Mouse (Mus musculus) retina, embryonic 14.5 days (tissue): ENCODE data around the gene Nipal1.

Experiments used
- DNase-seq: peaks from one replicate; pipeline ENCODE4 v3.0.0-alpha.2; 2015; ENCODE audit warnings: low spot score

Nipal1 gene

DNA sequence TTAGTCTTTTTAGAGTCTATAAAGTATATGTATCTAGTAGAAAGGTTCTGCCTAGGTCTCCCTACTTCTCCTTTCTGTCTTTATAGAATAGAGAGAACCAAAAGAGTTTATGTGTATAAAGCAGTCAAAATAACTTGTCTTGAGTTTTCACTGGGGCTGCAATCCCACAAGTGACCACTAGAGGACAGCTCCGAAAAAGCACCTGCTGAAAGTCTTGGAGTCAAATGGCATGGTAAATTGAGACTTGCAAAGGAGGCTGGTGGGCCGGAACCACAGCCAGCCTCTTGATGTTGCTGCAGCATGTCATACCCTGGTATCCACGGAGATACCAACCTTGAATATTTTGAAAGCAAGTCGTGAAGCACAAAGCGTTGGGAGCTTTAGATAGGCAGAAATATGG lies 17.7 kb downstream of the Nipal1 start:
- peak; percentile 68 for DNase-seq

DNA sequence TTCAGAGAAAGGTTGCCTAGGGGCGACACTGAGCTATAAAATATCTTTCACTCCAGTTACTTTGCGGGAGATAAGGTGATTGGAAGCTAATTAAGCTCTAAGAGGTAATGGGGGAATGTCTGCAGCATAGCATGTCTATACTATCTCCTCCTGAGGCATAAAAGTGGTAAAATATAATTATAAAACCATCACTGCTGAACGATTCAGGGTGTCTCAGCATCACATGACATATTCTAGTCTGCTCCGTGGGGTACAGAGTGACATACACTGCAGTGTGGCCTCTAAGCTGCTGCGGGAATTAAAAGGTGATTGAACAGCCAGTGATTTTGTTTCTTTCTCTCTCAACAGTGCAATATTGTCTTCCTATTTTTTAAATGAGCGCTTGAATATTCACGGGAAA lies 18.8 kb downstream of the Nipal1 start:
- DNase-seq, result no peak

DNA sequence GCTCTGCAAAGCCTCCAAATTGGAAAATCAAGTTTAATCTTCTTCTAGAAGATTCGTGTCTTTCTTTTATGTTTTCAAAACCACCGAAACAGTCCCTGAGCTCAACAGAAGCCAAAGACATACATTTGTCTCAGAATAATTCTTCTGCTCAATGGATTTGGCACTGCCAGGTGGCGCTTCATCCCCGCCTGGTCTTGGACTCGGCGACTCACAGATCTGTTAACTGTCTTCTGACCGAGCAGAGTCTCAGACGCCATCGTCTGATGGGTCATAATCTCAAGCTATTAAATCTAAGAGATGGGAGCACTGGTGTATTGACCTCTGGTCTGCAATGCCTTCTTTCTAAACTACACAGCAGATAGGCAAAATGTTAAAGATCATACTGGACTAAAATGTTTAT lies 20.8 kb downstream of the Nipal1 start:
- DNase-seq, result no peak

DNA sequence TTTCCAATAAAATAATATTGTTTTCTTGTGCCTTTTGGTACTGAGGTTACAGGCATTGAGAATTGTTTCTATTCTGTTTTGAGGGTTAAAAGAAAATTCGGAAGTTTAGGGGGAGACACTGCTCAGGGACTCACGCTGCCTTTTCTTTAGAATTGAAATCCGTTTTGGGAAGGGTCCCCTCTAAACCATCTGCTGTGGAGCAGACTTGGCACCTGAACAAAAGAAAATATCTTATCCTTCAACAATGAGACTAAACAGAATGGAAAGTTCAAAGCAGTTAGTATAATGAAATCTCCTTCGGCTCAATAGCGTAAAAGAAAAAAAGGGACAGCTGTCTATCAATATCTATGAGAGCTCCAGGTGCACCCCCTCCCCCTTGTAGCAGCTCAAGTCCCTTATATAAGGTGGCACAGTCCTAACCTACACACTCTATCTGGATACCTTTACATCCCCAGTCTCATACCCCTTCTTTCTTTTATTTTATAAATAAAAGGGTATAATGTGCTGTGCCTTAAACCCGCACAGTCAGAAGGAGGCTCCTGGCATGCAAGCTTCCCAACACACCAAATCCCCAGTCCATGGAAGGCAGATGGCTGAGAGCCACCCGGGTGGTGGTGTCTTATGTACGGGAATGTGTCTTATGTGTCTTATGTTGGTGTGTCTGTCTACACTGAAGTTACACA lies 23.6 kb downstream of the Nipal1 start:
- no peak for DNase-seq

DNA sequence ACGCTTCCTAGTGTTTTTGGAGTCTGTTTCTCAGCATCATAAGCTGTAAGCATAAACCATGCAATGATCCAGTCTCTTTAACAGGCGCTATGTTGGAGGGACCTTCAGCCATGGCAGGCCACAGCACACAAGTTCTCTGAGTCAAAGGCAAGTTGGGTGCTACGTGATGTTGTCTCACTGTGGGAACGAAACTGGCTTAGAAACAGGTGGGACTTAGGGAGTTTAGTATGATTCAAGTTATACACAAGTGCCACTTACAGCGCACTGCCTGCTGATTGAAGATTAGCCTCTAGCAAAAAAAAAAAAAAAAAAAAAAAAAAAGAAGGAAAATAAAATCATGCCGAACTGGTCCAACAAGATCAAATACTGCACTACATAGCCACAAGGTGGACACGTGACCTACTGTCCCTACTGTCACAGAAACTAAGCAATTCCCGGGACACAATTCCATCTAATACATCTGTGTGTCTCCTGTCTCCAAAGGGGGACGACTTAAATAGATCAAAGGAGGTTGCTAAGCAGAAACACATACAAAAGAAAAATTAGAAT lies 27.5 kb downstream of the Nipal1 start:
- DNase-seq, result no peak

DNA sequence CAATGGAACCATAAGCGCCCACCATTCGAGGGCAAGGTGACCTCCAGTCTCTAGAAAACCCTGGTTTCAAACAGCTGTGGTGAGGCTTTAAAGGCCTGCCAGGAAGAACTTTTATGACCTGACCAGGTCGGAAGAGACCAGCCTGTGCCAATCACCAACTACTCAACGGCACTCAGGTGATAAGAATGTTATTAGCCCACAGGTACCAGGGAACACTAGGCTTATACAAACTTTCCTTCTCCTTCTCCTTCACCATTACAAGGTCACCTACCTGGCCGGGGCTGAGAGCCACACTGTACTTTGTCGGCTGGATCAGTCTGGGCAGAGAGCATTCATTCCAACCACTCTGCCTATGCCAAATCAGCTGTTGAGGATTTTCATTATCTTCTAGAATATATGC lies 33.9 kb downstream of the Nipal1 start:
- no peak for DNase-seq

DNA sequence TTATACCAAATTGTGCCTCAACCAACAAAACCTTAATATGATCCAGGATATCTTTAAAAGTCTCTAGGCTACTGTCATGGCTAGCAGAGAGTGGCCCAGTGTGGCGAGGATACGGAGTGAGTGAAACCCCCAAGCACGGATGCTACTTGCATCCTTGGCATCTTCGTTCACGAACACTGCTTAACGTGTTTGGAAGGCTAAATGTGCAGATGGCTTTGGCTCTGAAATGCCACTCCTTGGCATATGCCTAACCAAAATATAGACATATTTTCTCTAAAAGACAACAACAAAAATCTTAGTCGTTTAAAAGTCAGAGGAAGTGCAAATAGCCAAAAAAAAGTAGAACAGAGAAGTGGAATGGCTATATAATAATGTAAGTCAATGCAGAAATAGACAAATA lies 42.0 kb downstream of the Nipal1 start:
- no peak for DNase-seq

DNA sequence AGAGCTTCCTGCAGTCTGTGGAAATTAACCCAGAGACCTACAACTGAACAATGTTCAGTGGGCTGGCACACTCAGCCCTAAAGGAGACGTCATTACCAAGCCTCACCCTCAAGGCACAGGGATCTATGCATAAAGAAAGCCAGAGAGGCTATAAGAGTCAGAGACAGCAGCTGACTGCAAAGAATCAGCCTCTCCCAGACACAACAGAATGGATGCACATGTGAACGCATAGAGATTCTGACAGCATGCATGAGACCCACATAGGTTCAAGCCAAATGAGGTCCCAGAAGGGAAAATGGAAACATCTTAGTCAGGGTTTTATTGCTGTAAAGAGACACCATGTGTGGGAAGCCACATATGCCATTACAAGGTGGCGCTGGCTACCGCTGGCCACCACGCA lies 42.9 kb downstream of the Nipal1 start:
- DNase-seq, result no peak

DNA sequence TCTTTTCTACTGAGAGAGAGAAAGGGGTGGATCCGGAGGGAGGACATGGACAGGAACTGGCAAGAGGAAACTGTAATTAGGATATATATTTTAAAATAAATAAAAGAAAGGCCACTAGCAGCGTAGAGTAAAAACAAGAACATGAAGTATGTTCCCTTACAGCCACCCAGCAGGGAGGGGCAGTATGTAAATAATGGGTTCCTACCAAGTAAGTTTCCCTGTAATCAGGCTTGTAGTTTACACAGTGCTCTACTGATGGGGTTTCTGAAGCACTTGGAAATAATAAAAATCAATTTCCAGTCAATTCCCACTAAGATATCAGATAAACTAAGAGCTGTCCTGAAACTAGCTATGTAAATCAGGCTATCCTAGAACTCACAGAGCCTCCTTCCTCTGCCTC lies 47.1 kb downstream of the Nipal1 start:
- DNase-seq, result no peak

DNA sequence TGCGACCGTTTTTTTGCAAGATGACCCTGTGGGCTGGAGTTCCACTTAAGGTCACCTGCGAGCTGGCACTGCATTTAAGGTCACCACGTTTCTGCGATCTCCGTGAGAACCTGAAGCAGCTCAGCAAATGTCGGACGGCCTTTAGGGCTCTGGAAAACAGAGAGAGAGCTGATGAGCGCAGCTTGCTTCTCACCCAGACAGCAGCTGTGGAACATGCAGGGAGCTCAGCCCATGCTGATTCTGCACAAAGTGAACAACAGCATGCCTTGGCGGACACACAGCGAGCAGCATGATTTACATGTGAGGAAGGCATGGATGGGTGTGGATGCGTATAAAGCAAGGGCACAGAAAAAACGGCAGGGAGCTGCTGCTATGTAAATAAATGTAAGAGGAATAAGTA lies 48.9 kb downstream of the Nipal1 start:
- DNase-seq, result no peak

DNA sequence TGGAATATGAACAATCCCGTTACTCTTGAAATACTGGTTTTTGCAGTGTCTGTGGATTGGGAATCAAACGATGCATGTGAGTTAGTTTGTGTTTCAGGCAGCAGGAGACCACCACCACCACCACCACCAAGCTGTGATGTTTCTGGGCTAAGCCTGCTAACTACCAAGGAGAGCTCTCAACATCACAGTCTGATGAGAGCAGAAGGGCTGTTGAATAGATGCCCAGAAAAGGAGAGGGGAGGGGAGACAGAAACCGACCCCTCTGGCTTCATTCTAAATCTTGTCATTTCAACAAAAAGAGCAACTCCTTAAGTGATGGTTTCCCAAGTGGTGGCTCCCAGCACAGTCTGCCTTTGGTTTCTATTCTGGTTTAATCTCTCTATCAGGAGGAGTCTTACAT lies 50.7 kb downstream of the Nipal1 start:
- DNase-seq, result no peak

DNA sequence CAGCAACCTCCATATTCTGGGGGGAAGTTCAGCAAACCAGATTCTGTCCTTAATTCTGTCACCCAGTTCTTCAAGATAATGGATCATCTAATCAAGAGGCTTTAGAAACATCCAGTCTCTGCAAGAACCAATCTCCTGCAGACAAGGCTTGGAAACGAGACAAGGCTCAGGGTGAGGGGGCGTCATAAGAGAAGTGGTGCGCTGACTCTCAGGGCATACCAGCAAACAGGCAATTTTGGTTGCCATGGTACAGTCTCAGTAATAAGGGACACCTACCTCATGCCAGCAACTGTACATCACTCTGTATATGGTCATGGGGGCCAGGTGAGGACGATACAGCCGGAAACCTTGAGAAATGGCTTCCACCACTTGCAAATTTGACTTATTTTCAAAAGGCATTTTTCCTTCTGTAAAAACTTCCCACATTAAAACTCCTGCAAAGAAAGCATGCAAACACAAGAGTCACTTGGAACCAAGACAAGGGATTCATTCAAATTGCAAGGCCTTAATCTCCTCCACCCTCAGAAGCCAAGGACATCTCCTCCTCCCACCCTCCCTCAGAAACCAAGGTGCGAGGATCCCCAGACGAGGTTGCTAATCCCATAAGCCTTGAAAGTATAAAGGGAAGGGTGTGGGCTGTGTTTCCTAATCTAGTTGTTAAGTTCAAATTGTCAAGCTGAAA lies 51.4 kb downstream of the Nipal1 start:
- DNase-seq, result no peak

DNA sequence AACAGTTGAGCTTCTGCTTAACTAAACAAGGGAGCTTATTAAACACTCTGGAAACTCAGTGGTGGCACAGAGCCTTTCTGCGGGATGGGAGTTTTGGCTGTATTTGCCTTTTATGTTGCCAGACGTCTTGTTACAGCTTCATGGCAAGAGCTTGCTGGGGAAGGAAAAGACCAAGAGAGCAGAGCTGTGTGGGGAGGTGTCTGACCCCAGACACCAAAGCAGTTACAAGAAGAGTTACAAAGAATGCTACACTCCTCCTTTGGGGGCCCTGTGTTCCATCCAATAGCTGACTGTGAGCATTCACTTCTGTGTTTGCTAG lies 51.9 kb downstream of the Nipal1 start:
- DNase-seq, result no peak

DNA sequence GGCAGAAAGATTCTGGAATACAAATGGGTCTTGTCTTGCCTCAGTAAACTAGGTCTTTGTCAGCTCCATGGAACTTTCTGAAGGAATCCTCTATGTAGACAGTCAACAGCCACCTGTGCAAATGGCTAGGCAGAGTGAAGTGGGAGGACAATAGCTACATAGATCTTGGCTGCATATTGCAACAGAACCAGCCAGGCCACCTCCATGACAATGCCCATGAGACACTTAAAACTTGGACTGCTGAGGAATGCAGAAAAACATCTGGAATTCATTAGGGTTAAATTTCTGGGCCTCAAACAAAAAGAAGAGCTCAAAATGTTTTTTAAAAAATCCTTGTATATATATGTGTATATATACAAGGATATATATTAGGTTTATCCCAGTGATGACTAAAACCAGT lies 54.6 kb downstream of the Nipal1 start:
- no peak for DNase-seq

DNA sequence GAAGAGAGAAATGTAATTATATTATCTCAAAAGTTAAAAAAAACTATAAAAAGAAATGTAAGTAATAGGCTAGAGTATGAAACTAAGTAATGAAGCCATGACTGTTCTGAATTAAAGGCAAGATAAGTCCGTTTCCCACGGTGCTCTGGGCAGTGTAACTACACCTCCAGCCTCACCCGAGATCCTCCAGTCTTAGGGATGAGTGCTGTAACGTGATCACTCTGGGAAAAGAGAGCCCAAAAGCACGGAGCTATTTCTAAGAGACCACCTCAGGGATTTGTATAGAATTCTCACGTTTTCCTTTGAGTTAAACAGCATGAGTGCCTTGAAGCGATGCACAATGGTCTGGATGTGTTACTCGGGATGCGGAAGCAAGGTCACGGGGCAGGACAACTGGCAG lies 58.5 kb downstream of the Nipal1 start:
- DNase-seq, result no peak

DNA sequence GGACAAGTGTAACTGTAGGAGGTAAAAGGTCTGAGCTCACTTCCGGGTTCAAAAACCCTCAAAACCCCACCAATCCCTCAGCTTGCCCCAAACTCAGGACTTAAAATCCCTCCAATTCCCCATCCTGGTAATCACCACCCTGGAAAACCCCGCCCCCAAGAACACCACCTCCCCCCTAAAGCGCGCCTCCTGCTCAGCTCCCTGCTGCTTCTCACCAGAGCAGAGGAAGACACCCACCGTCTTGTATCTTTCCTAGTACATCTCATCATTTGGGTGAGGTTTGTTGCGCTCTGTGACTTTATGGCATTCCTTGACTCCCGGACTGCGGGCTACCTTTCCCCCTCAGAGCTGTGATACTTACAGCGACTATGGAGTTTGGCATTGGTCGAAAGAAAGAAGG lies 59.1 kb downstream of the Nipal1 start:
- DNase-seq, result no peak

DNA sequence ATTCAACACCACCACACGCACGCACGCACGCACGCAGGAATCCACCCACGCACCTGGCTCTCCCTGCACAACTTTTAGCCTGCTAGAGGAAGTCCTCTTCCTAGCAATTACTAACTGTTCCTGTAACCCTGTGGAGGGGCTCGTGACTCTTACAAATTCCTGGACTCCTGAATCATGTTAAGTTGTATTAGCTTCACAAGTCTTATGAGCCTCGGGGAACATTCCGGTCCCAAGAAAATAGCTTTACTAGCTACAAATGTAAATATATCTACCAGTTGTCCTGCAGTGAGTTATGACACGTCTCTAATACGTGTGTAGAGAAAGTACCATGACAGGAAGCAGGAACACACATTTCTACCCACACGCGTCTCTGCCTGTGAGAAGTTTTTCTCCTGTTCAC lies 61.9 kb downstream of the Nipal1 start:
- DNase-seq, result no peak

DNA sequence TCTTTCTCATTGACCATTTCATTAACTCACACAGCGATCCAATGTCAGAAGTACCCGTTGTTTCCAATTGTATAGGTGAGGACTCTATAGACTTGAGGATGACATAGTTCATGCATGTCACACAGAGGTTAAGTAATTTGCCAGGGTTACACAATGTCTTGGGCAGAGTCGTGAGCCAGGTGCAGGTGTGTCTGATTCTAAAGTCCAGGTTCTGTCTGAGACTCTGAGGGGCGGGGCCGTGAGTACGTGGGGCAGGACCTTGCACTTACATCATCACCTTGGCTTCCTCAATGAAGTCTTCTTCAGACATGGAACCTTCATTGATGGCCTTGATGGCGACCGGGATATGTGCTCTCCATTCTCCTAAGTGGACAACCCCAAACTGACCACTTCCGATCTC lies 62.4 kb downstream of the Nipal1 start:
- DNase-seq, result no peak

DNA sequence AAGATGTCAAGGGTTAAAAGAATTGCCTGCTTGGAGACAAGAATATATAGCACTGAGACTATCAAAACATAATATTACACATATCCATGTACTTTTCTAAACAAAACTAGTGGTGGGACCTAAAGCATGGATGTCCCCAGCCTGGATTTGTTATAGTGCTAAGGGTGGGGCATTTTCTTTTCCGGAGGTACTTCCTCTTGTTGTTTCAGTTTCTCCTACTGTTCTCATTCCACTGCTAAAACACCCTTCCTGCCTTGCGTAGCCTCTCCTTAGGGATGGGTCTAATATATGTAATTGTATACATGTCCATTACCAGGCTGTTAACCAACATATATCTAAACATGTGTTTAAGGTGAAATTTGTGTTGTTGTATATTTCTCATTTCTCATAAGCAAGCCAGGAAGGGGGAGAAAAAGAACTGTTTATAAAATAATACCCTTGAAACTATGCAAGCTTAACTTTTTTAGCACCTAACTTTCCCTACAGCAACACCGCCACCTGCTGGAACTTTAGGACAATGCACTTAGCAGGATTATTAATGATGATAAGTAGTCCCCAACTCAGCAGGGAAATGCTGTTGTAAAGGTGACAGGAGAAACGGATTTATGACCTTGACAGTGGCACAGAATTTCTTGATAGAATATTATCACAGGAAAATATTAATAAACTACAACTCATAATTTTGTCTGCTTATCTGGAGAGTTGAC lies 63.1 kb downstream of the Nipal1 start:
- DNase-seq, result peak; percentile 83

DNA sequence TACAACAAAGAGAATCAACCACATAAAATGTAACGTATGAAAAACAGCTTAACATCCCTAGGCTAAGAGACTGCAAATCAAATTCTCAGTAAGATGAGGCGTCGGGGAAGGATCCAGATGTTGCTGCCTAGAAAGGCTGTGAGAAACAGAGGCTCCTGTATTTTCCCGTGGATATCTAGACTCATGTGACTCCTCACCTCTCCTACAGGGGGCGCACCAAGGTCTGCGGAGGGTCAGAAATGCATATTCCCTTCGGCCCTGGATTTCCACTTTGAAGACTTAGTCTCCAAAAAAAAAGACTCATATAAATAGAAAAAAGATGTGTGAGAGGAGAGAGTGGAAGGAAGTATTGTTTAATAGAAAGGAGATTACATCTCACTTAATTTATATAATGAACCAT lies 73.0 kb downstream of the Nipal1 start:
- DNase-seq, result no peak
